8 mouse cellular contexts compared by ENCODE assay signal in genomic region chr19:46044993-46045695, GRCm38 (mm10). TPM values are rescaled to one million over a fixed set of nuclear protein-coding genes. Genes with fewer than 3 reads are reported as not detected.
DNase-seq lines count a peak whose midpoint lies in the region; ATAC-seq and TF ChIP-seq lines count a peak whose summit lies in the region.

TSS of gene Ldb1 (minus strand) at chr19:46045214.

- peak within 1 kb of the TSS; percentile 90 for H3K4me2 ChIP-seq in heart, embryonic 13.5 days
- peak within 1 kb of the TSS; percentile 92 for H3K4me2 ChIP-seq in liver, embryonic 11.5 days

- peak within 1 kb of the TSS; percentile 96 for H3K9ac ChIP-seq in heart, embryonic 13.5 days
- H3K9ac ChIP-seq in liver, embryonic 11.5 days (ENCODE audit: low read depth, low read length) = peak within 1 kb of the TSS; percentile 96

- no peaks in the 10 kb centered on the region for H3K36me3 ChIP-seq in heart, embryonic 13.5 days
- no peaks in the 10 kb centered on the region for H3K36me3 ChIP-seq in liver, embryonic 11.5 days (ENCODE audit: control insufficient read depth, insufficient read depth, low read length)
- no peaks in the 10 kb centered on the region for H3K36me3 ChIP-seq in splenic B cell, adult 2 months (ENCODE audit: control insufficient read depth, insufficient read depth, low read length, poor library complexity, severe bottlenecking)

- DNase-seq in 416B (ENCODE audit: low read depth) = peak; percentile 81
- peak; percentile 91 for DNase-seq in kidney, postnatal 10 days
- DNase-seq in liver, embryonic 11.5 days (ENCODE audit: low spot score) = peak; percentile 86
- DNase-seq in naive thymus-derived CD4-positive, alpha-beta T cell, adult 2 months (ENCODE audit: low read depth) = peak; percentile 79
- peak; percentile 81 for DNase-seq in splenic B cell, adult 2 months (ENCODE audit: low read depth, low spot score)

- TF ChIP-seq POLR2A in bone marrow, adult 2 months (IDR thresholded peaks at IDR 0.05; ENCODE audit: borderline replicate concordance, control insufficient read depth, low read depth, low read length) = peak; percentile 67

- no peaks in the 10 kb centered on the region for H3K9me3 ChIP-seq in heart, embryonic 13.5 days
- H3K9me3 ChIP-seq in liver, embryonic 11.5 days (ENCODE audit: control insufficient read depth, low read length) = no peaks in the 10 kb centered on the region

- WGBS in bone marrow, adult 2 months = under 1% methylated on average over 84 of the region's 84 CpGs
- under 1% methylated on average over 84 of the region's 84 CpGs for WGBS in heart, embryonic 13.5 days
- under 1% methylated on average over 82 of the region's 84 CpGs for WGBS in liver, embryonic 11.5 days

- no peak for TF ChIP-seq CTCF in bone marrow, adult 2 months (IDR thresholded peaks at IDR 0.05; ENCODE audit: control insufficient read depth, insufficient read depth, low read length)

- ATAC-seq in erythroid progenitor cell, adult 5-6 weeks (replicated peaks; ENCODE audit: low FRiP score, poor library complexity, severe bottlenecking) = peak; percentile 66
- peak; percentile 62; the same call in 1 of the 2 replicates for ATAC-seq in heart, embryonic 13.5 days (ENCODE audit: extremely low read depth, insufficient number of reproducible peaks, low FRiP score, low TSS enrichment)
- peak; percentile 72 for ATAC-seq in liver, embryonic 11.5 days (replicated peaks; ENCODE audit: low FRiP score)

- H3K4me3 ChIP-seq in bone marrow, adult 2 months (replicated peaks; ENCODE audit: control insufficient read depth, low read depth, low read length) = peak within 1 kb of the TSS; percentile 97
- peak within 1 kb of the TSS; percentile 72 for H3K4me3 ChIP-seq in heart, embryonic 13.5 days
- peak within 1 kb of the TSS; percentile 97 for H3K4me3 ChIP-seq in liver, embryonic 11.5 days (ENCODE audit: low read depth, low read length)

- H3K27me3 ChIP-seq in heart, embryonic 13.5 days (replicated peaks) = no peaks in the 10 kb centered on the region
- no peaks in the 10 kb centered on the region for H3K27me3 ChIP-seq in liver, embryonic 11.5 days (replicated peaks; ENCODE audit: control insufficient read depth, insufficient read depth, low read length)
- H3K27me3 ChIP-seq in splenic B cell, adult 2 months (ENCODE audit: control insufficient read depth, insufficient read depth, low read length, poor library complexity, severe bottlenecking) = no peaks in the 10 kb centered on the region

- H3K4me1 ChIP-seq in bone marrow, adult 2 months (ENCODE audit: control insufficient read depth, insufficient read depth, low read length) = peaks cover 8% of the 10 kb centered on the region
- H3K4me1 ChIP-seq in heart, embryonic 13.5 days = peaks cover 60% of the 10 kb centered on the region
- peaks cover 62% of the 10 kb centered on the region for H3K4me1 ChIP-seq in liver, embryonic 11.5 days (replicated peaks; ENCODE audit: control insufficient read depth, insufficient read depth, low read length)

- H3K27ac ChIP-seq in bone marrow, adult 2 months (ENCODE audit: control insufficient read depth, insufficient read depth, low read depth, low read length, poor library complexity) = peak within 1 kb of the TSS; percentile 79
- H3K27ac ChIP-seq in heart, embryonic 13.5 days (replicated peaks) = peak within 1 kb of the TSS; percentile 99
- peak within 1 kb of the TSS; percentile 85 for H3K27ac ChIP-seq in liver, embryonic 11.5 days (ENCODE audit: low read depth, low read length)

RNA-seq across cellular contexts. Expression of gene Ldb1, which starts in this region (rescaled TPM):
- polyA plus RNA-seq in bone marrow, adult 2 months (2011; ENCODE audit: insufficient read depth, insufficient read length, low replicate concordance, missing spikeins) = 177 and 217 TPM in 2 replicates
- 45.3 and 53.3 TPM in 2 replicates for total RNA-seq in erythroid progenitor cell, adult 5-6 weeks (2015; ENCODE audit: low replicate concordance)
- 62.8 and 77.5 TPM in 2 replicates for total RNA-seq in erythroid progenitor cell, adult 5-6 weeks (2017; ENCODE audit: low replicate concordance)
- 64.7 and 69.7 TPM in 2 replicates for polyA plus RNA-seq in heart, embryonic 13.5 days (2015; fragmentation: Nextera tagmentation; extraction: Ambion mirVana)
- 67.5 and 78.9 TPM in 2 replicates for polyA plus RNA-seq in liver, embryonic 11.5 days (2014; fragmentation: Nextera tagmentation; extraction: Ambion mirVana)

Comparison
In these comparisons a context has a peak if more than half of its experiments do, and no peak if none do; other contexts are left out.
1. Peak in every context shown above with its lines: DNase-seq, ATAC-seq, H3K4me3 ChIP-seq and H3K27ac ChIP-seq.